Mouse (Mus musculus) gastrocnemius, adult 18-20 months (tissue): Measurements from ENCODE around the gene Retreg1. TPM values are rescaled to one million over a fixed set of nuclear protein-coding genes. Genes with fewer than 3 reads are reported as not detected.
"Not testable (repeated sequence)": the region's sequence is repeated elsewhere in the genome, so short reads cannot be mapped to it uniquely, and the experiment has no call there.

Experiments
- DNase-seq: peaks from one replicate; pipeline ENCODE4 v3.0.0; 2021; ENCODE audit warnings: low spot score
- microRNA-seq: library from miRNA; unstranded; fragments of <30 nt; microRNA quantifications from one replicate; pipeline ENCODE4 v1.2.0, GENCODE M21; 2021
- total RNA-seq, 2 experiments: library from RNA; stranded (reverse); gene quantifications; 2 replicates each; pipeline ENCODE4 v1.2.3; 2021

The Retreg1 gene
- total RNA-seq, 2 experiments from 2014 or later, result 171 to 293 TPM

DNA sequence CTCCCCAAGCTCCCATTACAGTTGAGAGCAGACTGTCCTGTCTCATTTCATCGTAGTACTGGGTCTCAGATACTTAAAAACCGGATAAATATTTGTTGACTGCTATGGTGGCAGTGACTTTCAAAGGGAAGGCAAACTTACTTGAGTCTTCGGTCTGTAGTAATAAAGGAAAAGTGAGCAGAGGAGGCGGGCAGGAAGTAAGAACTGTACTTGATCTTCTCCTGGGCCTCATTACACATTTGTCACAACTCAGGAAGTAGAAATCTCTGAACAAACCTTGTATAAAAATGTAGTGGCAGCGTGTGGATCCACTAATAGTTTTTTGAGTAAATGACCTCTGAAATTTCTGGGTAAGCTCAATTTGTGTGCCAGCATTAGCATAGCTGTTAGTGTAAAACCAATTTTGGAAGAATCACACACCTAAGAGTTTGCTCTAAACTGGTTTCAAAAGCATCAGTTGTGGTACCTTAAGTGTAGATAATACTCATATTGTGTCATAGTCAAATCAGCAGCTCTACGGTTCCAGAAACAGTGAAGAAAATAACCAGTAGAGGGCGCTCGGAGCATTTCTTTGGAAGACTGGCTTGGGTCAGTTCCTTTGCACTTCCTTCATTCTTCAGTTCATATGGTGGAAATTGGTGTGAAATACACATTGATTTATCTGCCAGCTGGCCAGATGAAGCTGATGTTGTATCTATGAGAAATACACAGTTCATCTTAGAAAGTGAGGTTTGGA, 150.2 kb downstream of the Retreg1 start:
- DNase-seq, result peak; percentile 58

GRCm38 (mm10) chr15:25995521-25995920, 152.5 kb downstream of the Retreg1 start:
- DNase-seq, result no peak

- DNase-seq, result not testable (repeated sequence)
Measured at GRCm38 (mm10) chr15:25999545-25999944, 156.6 kb downstream of the Retreg1 start.

DNA sequence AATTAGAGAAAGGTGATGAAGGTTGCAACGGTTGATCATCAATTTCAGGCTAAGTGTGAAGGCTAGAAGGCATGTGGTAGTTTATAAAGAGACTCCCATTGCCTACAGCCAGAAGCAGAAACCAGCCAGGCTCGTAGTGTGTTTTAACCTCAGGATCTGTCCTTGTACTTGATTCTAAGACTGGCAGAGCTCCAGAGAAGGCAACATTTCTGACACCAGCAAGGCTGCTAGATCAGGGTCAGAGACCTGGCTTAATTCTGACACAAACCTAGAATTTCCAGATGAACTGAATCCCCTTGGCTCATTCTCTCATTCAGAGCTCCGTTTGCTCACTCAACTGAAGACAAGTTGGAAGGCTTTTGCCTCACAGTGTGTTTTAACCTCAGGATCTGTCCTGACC, 165.6 kb downstream of the Retreg1 start:
- DNase-seq, result no peak

GRCm38 (mm10) chr15:26012891-26013290, 169.9 kb downstream of the Retreg1 start:
- no peak for DNase-seq

- DNase-seq, result peak; percentile 7
Measured at GRCm38 (mm10) chr15:26015979-26016665, 173.1 kb downstream of the Retreg1 start.

- no peak for DNase-seq
Measured at GRCm38 (mm10) chr15:26021721-26022120, 178.7 kb downstream of the Retreg1 start.

GRCm38 (mm10) chr15:26022636-26023035, 179.7 kb downstream of the Retreg1 start:
- no peak for DNase-seq

Small RNAs within 50 kb of the gene (microRNA-seq; reads per million reads assigned to microRNA genes)
- 3.8 reads per million, percentile 4 among the genes with 10 or more reads in this experiment for gene Mir7212

Other genes starting within 250 kb of the Retreg1 start
- 10 to 100 TPM; 49.7 to 59.3 TPM for gene Myo10, start 220.7 kb upstream of the Retreg1 start, total RNA-seq
- gene Zfp622, start 141.2 kb downstream of the Retreg1 start, total RNA-seq, result 10 to 100 TPM; 24.0 to 24.5 TPM